Mouse (Mus musculus) CH12.LX (cell line): ENCODE results near the gene Pfdn2.

Experiments
- CHD2 ChIP-seq: IDR thresholded peaks from 2 replicates; pipeline ENCODE4 v1.6.1; 2011; ENCODE audit warnings: low read length, improper control_type of control experiment
- CTCF ChIP-seq, 2 experiments: IDR thresholded peaks in 1 of 2; conservative IDR thresholded peaks in 1 of 2; 2 replicates each; pipeline ENCODE4 v1.5.1; 2011 to 2012; ENCODE audit warnings: low read depth in 2 of 2, low read length in 2 of 2, improper control_type of control experiment in 1 of 2, inconsistent platforms in 1 of 2, mild to moderate bottlenecking in 1 of 2, moderate library complexity in 1 of 2
- E2F4 ChIP-seq: IDR thresholded peaks from 2 replicates; pipeline ENCODE4 v1.6.1; 2011; ENCODE audit warnings: low read depth, low read length, improper control_type of control experiment; ENCODE audit not compliant: insufficient replicate concordance
- MAZ ChIP-seq: IDR thresholded peaks from 2 replicates; pipeline ENCODE4 v1.6.1; 2012; ENCODE audit warnings: low read depth, mild to moderate bottlenecking, inconsistent platforms, low read length, improper control_type of control experiment, moderate library complexity
- POLR2A ChIP-seq: IDR thresholded peaks from 2 replicates; pipeline ENCODE4 v1.6.1; 2011; ENCODE audit warnings: low read depth, mild to moderate bottlenecking, improper control_type of control experiment, low read length
- SIN3A ChIP-seq: IDR thresholded peaks from 2 replicates; pipeline ENCODE4 v1.6.1; 2012; ENCODE audit warnings: low read length, improper control_type of control experiment, inconsistent platforms
- USF1 ChIP-seq: IDR thresholded peaks from 2 replicates; pipeline ENCODE4 v1.6.1; 2014; ENCODE audit warnings: low read depth, mild to moderate bottlenecking, inconsistent platforms, low read length, improper control_type of control experiment

- TF ChIP-seq MAZ (no peak), CTCF (conservative IDR thresholded peaks at IDR 0.05 in 1 of 2, IDR thresholded peaks at IDR 0.05 in 1 of 2; ENCODE audit: low read depth in 2 of 2, low read length in 2 of 2) (no peak), CHD2 (no peak), POLR2A (no peak), SIN3A (no peak), E2F4 (no peak), USF1 (no peak)
Measured at GRCm38 (mm10) chr1:171325571-171325970, 19.9 kb upstream of the Pfdn2 start.
